Mouse (Mus musculus): ENCODE measurements around the gene Adgrg5.
A peak's percentile ranks its signal among the peaks of the same experiment; 100 is the strongest.

Gene Adgrg5

DNA sequence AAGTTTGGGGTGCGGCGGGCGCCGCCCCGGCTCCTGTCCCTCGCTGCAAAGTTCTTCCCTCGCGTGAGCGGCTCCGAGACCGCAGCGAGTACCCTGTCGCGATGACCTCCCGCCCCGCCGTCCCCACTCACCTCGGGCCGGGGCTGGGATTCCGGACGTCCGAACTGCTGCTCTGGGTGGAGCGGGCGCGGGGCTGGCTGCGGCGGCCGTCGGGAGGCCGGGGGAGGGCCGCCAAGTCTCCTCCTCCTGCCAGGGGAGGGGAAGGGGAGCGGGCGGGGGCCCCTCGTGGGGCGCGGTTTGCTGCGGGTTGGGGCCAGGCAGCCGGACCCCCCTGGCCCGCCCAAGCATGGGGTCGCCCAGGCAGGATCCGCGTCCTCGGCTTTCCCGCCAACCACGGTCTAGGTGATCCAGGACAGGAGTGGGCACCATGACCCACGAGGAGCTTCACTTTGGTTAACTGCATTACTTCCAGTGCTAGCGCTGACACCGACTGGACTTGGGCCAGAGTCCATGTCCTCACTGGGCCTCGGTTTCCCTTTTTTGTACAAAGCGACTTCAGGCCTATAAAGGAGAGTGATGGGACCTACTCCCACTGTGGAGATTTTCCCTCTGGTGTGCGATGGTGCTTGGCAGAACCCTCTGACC is 5.5 kb upstream of the Adgrg5 start, which contains the start of gene Ccdc102a:
TSS of gene Ccdc102a (minus strand) at position 248 of the 645 bp plus-strand sequence.
- DNase-seq: peak; percentile 82

DNA sequence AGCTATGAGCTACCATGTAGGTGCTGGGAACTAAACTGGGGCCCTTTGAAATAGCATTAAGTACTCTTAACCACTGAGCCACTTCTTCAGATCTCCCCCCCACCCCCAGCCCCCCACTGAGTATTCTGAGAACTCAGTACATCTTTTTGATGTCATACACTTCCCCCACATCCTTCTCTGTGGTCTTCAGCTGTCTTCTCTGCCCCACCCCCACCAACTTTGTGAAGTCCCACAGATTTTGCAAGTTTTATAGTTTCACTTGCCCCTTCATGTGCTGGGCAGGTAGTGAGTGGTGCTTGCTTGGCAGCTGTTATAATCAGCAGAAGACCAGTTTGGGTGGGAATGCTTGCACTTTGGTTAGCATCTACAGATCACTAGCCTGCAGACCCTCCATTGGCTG is 4.2 kb upstream of the Adgrg5 start:
- DNase-seq: no peak

DNA sequence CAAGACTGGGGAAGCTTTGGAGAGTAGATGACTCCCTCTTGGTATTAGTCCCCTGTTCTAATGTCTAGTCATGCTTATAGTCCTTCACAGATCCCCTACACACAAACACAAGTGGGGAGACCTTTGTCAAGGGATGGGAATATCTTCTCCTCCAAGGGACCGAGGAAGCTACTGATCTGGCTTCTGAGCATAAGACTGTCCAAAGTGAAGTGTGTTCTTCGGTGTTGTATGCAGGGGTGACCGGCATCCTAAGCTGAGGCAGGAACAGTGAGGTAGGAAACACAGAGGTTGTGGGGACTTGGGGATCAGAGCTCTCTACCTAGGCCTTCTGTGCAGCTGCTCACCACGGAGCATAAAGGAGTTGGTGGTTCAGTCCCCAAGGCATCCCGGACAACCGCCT is 1.3 kb upstream of the Adgrg5 start:
- no peak for DNase-seq

DNA sequence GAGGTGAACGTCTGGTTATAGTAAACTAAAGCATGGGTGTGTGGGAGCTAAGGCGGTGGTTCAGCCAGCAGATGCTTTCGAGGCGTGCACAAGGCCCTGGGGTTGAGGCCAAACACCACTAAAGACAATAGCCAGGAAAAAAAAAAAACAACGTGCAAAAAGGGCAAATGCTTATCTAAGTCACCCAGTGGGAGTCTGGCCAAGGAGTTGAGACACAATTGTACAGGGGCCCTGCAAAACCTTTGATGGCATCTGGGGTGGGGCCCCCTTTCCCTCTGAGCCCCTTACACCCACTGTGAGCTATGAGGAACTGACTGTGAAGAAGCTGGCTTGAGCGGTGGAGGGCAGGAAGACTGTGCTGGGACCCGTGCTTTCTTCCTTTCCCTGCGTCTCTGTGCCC is 892 bp upstream of the Adgrg5 start:
- no peak for DNase-seq

DNA sequence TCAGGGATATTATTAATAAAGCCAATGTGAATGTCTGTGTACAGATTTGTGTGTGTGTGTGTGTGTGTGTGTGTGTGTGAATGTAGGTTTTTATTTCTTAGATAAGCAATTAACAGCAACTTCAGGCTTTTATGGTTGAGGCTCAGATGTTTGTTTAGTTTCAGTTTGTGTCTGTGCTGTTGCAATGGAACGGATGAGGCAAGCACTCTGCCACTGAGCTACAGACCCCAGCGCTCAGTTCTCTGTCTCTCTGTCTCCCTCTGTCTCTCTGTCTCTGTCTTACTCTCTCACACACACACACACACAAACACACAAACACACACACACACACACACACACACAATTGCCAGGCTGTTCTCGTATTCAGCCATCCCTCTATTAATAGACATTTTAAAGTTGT is 4.7 kb downstream of the Adgrg5 start:
- no peak for DNase-seq

DNA sequence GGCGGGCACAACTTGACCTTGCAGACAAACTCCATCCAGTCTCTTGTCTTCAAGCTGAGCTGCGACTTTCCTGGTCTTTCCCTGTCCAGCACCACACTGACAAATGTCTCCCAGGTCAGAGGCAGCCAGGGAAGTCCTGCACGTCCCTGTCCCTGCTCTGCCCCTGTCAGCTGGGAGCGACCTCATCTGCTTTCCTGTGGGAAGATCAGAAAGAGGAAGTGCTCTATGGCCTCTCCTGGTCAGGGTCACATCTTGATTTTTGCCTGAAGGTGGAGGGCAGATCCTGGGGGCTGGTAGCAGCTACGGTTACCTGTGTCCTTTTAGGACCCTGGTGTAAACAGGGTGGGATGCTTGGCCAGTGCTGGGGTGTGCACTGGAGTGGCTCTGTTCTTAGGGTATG is 10.4 kb downstream of the Adgrg5 start:
- DNase-seq: no peak

DNA sequence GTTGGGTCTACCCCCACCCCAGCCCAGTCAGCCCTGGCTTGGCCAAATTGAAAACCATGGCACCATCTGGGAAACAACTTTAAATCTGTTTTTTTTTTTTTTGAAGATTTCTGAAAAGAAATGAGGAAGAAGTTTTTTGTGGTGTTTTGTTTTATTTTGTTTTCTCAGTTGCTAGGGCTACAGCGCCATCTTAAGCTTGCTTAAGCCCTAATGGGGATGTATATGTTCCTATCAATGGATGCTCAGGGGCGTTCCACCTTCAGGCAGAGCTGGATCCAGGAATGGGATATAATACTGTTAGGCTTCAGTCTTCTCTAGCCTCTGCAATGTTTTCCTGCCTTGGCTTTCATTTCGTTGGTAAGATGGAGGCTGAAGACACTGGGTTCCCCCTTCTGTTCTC is 11.7 kb downstream of the Adgrg5 start:
- no peak for DNase-seq

DNA sequence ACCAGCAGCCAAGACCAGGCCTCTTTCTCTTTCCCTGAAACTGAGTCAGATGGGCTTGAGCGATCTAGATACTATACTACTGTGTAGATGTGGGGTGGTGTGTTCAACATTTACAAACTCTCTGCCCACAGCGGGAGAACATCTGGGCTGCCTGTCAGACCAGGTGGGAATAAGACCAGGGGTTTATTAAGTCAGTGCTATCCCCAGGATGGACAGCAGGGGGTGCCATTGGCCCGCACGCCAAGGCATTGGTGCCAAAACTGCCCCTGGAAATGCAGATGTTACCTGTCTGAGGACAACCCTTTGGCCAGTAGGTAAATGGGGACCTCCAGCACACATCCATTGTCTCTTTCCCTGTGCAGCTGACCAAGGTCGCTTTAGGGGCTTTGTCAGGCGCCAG is 19.1 kb downstream of the Adgrg5 start:
- DNase-seq: peak; percentile 84

DNA sequence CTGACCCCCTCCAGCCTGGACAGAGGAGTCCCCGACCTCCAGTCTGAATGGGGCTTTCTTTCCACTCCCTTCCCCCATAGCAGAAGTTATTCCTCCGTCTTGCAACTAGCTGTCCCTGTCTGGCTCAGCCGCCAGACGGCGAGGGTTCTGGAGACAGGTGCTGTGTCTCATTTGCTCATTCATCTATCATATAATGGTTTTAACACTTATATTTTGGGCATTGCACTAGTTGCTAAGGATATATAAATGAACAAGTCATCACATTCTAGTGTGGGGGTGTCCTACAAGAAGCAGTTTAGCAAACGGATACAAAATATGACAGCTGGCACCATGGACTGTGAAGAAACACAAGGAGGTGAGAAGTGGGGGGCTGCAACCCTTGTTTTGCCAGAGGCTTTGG is 21.7 kb downstream of the Adgrg5 start:
- no peak for DNase-seq

DNA sequence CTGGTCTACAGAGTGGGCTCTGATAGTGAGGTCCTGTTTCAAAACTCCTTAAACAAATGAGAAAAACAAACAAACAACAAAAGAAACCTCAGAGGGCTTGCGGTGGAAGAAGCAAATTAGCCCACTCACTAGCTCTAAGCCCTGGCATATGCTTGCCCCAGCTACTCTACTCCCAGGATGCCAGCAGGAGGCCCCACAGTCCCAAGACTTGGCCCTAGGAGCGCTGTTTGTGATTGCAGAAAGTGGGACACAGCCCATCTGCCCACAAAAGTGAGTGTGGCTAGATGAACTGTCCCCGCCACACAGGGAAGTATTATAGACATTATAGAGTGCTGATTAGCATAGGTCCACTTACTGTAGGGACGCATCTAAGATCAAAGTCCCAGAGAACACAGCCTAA is 24.9 kb downstream of the Adgrg5 start:
- DNase-seq: no peak

DNA sequence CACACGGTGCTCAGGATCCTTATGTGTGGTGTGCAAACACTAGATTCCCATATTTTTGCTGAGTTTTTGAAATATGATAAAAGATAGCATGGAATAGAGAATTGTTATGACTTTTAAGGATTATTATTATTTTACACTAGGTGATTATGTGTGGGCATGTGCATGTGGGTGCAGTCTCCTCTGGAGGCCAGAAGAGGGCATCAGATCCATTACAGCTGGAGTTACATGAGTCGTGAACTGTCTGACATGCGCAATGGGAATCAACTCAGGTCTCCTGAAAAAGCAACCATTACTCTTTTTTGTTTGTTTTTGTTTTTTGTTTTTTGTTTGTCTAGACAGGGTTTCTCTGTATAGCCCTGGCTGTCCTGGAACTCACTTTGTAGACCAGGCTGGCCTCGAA is 25.5 kb downstream of the Adgrg5 start:
- no peak for DNase-seq

DNA sequence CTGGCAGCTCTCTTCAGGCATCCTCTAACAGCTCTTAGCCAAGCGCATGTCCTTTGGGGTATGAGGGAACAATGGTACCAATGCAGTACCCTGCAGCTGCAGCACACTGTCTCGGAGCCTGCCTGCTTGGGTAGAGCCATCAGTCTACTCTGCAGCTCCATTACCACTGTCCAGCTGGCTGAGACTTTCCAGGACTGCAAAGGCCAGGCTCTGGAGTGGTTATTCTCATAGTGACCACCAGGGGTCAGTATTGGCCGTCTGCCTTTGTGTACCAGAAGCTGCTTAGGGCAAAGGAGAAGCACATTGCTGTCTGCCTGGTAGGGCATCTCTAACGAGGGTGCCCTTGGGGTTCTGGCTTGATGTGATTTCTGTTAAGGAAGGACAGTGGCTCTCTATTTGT is 26.6 kb downstream of the Adgrg5 start:
- DNase-seq: peak; percentile 86

DNA sequence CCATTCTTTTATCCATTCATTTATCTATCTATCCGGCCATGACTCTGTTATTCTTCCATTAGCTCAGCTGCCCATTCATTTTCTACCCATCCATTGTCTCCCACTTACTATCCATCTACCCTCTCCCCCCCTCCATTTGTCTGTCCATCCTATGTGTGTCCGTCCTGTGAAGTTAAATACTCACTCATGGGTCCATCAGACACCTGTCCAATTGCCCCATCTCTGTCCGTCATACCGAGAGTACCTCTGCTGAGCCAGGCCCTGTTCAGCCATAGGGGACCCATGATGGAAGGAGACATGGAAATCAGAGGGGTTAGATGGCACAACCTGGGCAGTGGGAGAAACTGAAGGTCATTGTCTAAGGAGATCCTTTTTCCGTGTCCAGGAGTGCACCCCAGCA is 27.0 kb downstream of the Adgrg5 start:
- no peak for DNase-seq

DNA sequence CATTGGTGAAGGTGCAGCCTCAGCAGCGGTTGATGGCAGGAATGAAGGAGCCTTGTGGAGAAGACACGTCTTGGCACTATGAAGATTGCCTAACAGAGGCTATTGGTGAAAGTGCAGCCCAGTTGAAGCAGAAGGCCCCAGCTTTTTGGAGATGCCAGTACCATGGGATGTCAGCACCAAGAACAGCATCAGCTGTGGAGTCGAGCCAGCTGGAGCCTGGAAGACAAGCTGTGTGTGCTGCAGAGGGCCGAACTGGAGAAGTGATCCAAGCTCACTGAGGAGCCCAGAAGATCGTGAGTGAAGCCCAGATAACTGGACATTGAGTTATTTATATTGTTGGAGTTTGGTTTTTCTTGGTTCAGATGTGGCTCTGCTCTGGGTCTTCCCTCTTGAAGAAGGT is 28.6 kb downstream of the Adgrg5 start:
- no peak for DNase-seq

DNA sequence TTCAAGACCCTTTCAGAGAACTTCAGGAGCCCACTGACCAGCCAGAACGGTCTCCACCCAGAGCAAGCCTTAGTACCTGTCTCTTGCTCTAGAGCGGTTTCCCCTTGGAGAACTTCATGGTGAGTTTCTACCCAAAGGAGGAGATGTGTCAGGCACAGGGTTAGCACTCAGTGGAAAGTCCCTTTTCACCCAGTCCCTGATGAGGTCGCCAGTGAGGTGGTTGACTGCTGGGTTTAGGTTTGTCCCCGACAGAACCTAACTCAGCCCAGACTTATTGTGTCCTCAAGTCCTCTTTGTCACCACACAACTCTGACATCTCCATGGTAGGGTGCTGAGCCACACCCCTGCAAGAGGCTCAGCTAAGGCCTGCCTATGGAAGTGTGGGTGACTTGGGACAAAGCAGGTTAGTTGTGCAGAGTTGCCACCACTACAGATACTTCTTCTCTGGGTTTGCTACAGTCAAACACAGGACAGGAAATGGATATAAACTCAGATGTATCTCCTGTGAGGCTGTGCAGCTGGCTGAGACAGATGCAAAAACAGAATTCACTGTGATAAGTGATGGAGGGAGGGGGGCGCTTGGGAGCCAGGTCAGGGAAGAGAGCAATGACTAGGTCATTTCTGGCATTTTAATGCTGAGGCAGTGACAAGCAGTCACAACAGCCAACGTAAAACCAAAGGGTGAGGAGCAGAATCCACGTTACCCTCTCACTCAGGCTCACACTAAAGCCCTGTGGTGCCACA is 30.3 kb downstream of the Adgrg5 start:
- DNase-seq: no peak

DNA sequence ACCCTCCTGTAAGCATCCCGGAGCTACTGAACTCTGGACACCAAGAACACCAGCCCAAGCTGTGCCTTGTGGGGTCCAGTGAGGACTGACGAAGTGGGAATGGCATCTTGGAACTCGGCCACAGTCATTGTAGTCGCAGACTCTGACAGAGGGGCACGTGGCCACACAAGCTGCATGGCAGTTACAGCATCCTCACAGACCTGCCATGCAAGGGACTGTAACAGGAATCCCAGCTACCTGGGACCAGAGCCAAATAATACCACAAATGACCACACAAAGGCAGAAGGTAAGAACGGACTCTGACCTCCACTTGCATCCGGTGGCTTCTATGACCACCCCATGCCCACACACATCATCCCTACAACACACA is 30.9 kb downstream of the Adgrg5 start:
- DNase-seq: peak; percentile 67

DNA sequence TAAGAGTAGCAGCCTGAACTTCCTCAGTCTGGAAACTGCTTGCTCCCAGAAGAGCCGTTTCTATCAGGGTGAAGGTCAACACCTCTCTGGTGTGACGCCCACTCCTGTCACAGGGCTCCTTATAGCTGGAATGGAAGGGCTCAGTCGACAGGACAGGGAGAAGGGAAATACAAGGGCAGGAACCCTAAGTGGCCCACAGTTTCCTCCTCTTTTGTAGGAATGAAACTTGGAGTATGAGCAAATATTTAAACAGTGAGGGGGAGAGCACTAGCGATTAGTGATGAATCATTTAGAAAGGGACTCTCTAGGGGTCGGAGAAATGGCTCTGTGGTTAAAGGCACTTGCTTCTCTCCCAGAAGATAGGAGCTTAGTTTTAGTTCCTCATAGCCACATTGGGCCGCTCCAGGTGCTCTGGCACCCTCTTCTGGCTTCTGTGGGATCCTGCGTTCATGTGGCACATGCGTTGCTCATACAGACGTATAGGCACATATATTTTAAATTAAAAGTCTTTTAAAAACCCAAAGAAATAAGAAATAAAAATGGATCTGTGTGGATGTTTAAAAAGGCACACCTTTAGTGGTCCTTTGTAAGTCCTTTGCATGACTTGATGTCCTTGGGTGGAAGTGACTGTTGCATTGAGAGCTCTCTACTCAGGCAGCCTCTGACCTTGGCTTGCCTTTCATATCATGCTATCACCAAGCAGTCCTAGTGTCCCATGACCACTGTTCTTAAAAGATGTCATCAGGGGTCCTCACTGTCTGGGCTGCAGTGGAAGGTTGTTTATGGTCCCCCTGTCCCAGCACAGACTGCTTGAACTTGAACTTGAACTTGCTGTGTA is 31.6 kb downstream of the Adgrg5 start:
- peak; percentile 70 for DNase-seq

DNA sequence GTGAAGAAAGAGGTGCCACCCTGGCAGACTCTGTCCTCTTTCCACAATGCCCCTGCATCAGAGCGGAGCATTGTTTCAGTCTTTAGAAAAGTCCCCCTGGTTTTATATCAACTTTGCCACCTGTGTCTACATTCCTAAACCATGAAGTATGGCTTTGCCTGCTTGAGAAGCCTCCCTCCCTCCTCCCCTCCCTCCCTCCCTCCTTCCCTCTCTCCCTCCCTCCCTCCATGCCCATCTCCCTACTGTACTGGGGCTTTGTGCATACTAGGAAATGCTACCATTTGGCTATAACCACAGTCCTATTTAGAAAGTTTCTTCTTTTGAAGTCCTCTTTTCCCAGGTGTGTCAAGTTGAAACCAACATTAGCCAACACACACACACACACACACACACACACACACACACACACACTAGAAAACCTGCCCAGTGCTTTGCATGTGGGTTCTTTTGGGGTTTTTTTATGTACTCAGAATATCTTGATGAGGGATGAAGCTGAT is 32.6 kb downstream of the Adgrg5 start:
- DNase-seq: no peak

DNA sequence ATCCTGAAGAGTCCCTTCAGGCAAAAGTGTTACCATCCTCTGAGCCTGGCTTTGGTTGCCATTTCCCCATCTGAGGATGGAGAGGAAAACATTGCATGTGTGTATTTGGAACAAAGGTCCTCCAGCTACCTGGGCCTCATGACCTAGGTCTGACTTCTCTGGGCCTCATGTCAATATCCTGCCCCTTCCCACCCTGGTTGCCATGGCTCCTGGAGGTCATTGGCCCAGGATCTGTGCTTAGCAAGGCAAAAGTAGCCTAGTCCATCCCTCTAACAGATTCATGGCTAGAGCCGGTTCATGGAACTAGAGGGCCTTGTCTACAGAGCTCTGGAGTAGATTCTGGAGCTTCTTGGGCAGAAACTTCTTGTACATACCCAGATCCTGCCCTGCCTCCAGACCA is 38.7 kb downstream of the Adgrg5 start:
- DNase-seq: no peak

DNA sequence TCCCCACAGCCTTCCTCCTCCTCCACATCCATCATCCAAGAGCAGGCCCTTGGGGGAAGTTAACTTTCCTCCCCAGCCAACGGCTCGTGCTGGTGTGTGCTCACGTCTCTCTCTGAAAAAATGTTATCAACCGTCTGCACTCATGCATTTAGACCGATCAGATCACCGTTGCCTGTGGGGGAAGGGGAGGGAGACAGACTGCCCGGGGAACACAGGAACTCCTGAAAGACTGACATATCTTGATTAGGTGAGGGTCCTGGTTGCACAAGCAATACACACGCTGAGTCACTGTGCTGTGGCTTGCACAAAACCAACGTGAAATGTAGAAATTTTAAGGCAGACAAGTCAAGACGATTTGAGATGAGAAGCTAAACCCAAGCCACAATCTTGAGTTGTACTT is 41.3 kb downstream of the Adgrg5 start:
- no peak for DNase-seq

DNA sequence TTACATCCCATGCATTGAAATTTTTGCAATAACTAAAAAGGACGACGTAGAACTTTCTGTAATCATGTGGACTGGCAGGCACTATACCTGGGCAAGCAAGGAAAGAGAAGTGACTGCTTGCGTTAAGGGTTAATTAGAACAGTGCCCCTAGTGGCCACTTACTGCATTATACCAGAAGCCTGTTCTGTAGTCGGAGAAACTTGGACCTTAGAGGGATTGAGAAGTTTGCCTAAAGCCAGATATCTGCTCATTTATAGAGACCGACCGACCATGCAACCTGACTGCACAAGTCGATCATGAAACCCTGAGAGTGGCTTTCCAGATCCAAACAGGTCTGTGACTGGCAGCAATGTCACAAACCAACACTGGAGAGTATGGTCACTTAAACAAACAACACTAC is 43.1 kb downstream of the Adgrg5 start:
- DNase-seq: peak; percentile 71

DNA sequence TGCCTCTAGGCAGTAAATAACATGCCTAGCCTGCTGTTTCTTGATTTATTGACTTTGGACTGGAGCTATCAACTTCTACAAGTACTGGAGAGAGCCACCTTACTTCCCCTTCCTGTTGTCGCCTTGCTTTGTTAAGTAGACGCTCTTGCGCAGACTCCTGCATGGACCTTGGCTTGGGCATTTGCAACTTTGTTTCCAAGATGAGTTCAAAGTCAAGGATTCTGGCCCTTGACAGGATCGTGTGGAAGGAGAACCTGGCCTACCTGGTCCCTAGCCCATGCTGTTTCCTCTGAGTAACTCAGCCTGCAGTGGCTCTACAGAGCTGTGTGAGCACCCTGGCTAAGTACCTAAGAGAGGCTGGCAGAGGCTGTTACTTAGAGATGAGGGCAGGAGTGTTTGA is 43.6 kb downstream of the Adgrg5 start:
- DNase-seq: no peak

DNA sequence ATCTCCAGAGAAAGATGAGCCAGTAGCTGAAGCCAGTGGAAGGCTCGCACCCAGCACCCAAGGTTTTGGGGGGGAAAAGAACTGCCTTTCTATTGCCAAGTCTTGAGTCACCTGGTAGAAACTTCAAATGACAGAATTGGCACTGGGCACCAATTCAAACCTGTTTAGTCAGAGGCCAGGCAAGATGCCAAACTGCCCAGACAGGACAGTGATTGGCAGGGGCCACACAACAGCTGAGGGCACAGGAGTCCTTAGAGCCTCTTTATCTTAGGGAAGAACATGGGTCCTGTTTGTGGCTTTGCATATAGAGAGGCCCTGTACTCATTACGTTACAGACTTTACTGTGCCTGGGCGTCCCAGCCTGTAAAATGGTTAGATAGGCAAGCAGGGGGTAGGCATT is 44.1 kb downstream of the Adgrg5 start:
- DNase-seq: peak; percentile 74

DNA sequence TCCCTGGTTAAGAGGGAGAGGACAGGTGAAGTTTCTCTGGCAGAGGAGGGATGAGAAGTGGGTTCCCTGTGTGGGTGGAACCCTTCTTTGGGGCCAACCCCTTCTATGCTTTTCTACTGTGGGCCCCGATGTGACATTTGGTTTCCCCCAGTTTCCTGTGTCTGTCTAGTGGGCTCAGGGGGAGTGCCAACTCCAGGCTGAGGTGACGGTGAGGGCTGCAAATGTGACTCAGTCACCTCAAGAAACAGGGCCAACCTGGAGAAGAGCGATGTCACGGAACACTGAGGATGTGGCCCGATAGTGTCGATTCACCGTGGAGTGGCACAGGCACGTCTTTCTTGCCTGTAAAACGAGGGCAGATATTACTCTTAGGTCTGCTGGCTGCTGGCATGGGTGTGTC is 49.8 kb downstream of the Adgrg5 start:
- no peak for DNase-seq

All from kidney, postnatal 10 days (tissue).